ENCODE assay signal across 8 mouse cellular contexts in genomic region chr4:154012132-154012882, GRCm38 (mm10). TPM values are rescaled to one million over a fixed set of nuclear protein-coding genes. Genes with fewer than 3 reads are reported as not detected.
DNase-seq lines count a peak whose midpoint lies in the region; ATAC-seq and TF ChIP-seq lines count a peak whose summit lies in the region.

No protein-coding gene starts in this region.

- H3K9ac ChIP-seq in lung, embryonic 16.5 days (ENCODE audit: low read length): peak overlapping the region; percentile 89
- H3K9ac ChIP-seq in heart, embryonic 11.5 days (ENCODE audit: low read depth, low read length): peak overlapping the region; percentile 93
- H3K9ac ChIP-seq in limb, embryonic 14.5 days (ENCODE audit: low read depth, low read length, severe bottlenecking): peak overlapping the region; percentile 93
- peak overlapping the region; percentile 82 for H3K9ac ChIP-seq in neural tube, embryonic 14.5 days (replicated peaks; ENCODE audit: low read depth, low read length)

- H3K27me3 ChIP-seq in lung, embryonic 16.5 days (ENCODE audit: control insufficient read depth, insufficient read depth, low read depth, low read length): no peaks in the 10 kb centered on the region
- H3K27me3 ChIP-seq in heart, embryonic 11.5 days (ENCODE audit: control insufficient read depth, insufficient read depth, low read length): no peaks in the 10 kb centered on the region
- H3K27me3 ChIP-seq in limb, embryonic 14.5 days (ENCODE audit: control insufficient read depth, insufficient read depth, low read length): no peaks in the 10 kb centered on the region
- no peaks in the 10 kb centered on the region for H3K27me3 ChIP-seq in neural tube, embryonic 14.5 days (ENCODE audit: control insufficient read depth, insufficient read depth, low read length)

- H3K4me3 ChIP-seq in lung, embryonic 16.5 days (ENCODE audit: low read length): peak overlapping the region; percentile 79
- peak overlapping the region; percentile 100 for H3K4me3 ChIP-seq in heart, embryonic 11.5 days (ENCODE audit: low read depth, low read length)
- H3K4me3 ChIP-seq in limb, embryonic 14.5 days (replicated peaks; ENCODE audit: low read length): peak overlapping the region; percentile 98
- H3K4me3 ChIP-seq in neural tube, embryonic 14.5 days (ENCODE audit: low read depth, low read length): peak overlapping the region; percentile 66

- WGBS in lung, embryonic 16.5 days: under 1% methylated on average over 50 of the region's 55 CpGs
- 2% methylated on average over 55 of the region's 55 CpGs for WGBS in heart, embryonic 11.5 days (ENCODE audit: insufficient replicate concordance)
- 3% methylated on average over 34 of the region's 55 CpGs for WGBS in limb, embryonic 14.5 days
- WGBS in neural tube, embryonic 14.5 days: 2% methylated on average over 51 of the region's 55 CpGs

- no peak for TF ChIP-seq POLR2A in limb, embryonic 14.5 days (IDR thresholded peaks at IDR 0.05; ENCODE audit: borderline replicate concordance, extremely low read depth, insufficient read depth, insufficient read length)

- peak overlapping the region; percentile 87 for H3K4me2 ChIP-seq in lung, embryonic 16.5 days (ENCODE audit: low read depth, low read length)
- H3K4me2 ChIP-seq in heart, embryonic 11.5 days: peak overlapping the region; percentile 89
- H3K4me2 ChIP-seq in limb, embryonic 14.5 days (replicated peaks; ENCODE audit: low read depth, low read length, severe bottlenecking): peak overlapping the region; percentile 95
- peak overlapping the region; percentile 99 for H3K4me2 ChIP-seq in neural tube, embryonic 14.5 days (ENCODE audit: low read depth, low read length)

- no peak overlapping the region for H3K27ac ChIP-seq in lung, embryonic 16.5 days (ENCODE audit: low read length)
- H3K27ac ChIP-seq in heart, embryonic 11.5 days (ENCODE audit: low read depth, low read length): peak overlapping the region; percentile 68
- H3K27ac ChIP-seq in limb, embryonic 14.5 days (replicated peaks; ENCODE audit: low read depth, low read length): peak overlapping the region; percentile 58; the same call in 1 of the 2 replicates
- H3K27ac ChIP-seq in neural tube, embryonic 14.5 days (ENCODE audit: low read depth, low read length): peak overlapping the region; percentile 44; the same call in 1 of the 2 replicates

- no peaks in the 10 kb centered on the region for H3K9me3 ChIP-seq in lung, embryonic 16.5 days (ENCODE audit: control insufficient read depth, low read length)
- no peaks in the 10 kb centered on the region for H3K9me3 ChIP-seq in heart, embryonic 11.5 days (replicated peaks; ENCODE audit: control insufficient read depth, low read length)
- H3K9me3 ChIP-seq in limb, embryonic 14.5 days (ENCODE audit: control insufficient read depth, low read length): no peaks in the 10 kb centered on the region
- H3K9me3 ChIP-seq in neural tube, embryonic 14.5 days (ENCODE audit: control insufficient read depth, low read length): no peaks in the 10 kb centered on the region

- H3K4me1 ChIP-seq in lung, embryonic 16.5 days (replicated peaks; ENCODE audit: control insufficient read depth, insufficient read depth, low read length): peaks cover 11% of the 10 kb centered on the region
- peaks cover 13% of the 10 kb centered on the region for H3K4me1 ChIP-seq in heart, embryonic 11.5 days (ENCODE audit: control insufficient read depth, insufficient read depth, low read length)
- peaks cover 8% of the 10 kb centered on the region for H3K4me1 ChIP-seq in limb, embryonic 14.5 days (ENCODE audit: control insufficient read depth, insufficient read depth, low read length)
- peaks cover 15% of the 10 kb centered on the region for H3K4me1 ChIP-seq in neural tube, embryonic 14.5 days (ENCODE audit: control insufficient read depth, insufficient read depth, low read length)

- ATAC-seq in lung, embryonic 16.5 days (ENCODE audit: low read depth): peak; percentile 11; the same call in 1 of the 2 replicates
- peak; percentile 41 for ATAC-seq in activated CD4-positive, CD25-positive, alpha-beta regulatory T cell, adult 4 months
- no peak for ATAC-seq in heart, embryonic 11.5 days (replicated peaks; ENCODE audit: insufficient number of reproducible peaks, low FRiP score, low TSS enrichment)
- ATAC-seq in limb, embryonic 14.5 days (ENCODE audit: low FRiP score, low read depth): no peak
- no peak for ATAC-seq in neural tube, embryonic 14.5 days (ENCODE audit: low read depth)
- no peak for ATAC-seq in frontal cortex, adult (ENCODE audit: low TSS enrichment)

- peaks cover 11% of the 10 kb centered on the region for H3K36me3 ChIP-seq in lung, embryonic 16.5 days (ENCODE audit: control insufficient read depth, insufficient read depth, low read length)
- peaks cover 15% of the 10 kb centered on the region for H3K36me3 ChIP-seq in heart, embryonic 11.5 days (ENCODE audit: control insufficient read depth, insufficient read depth, low read length)
- peaks cover 19% of the 10 kb centered on the region for H3K36me3 ChIP-seq in limb, embryonic 14.5 days (ENCODE audit: control insufficient read depth, insufficient read depth, low read length)
- H3K36me3 ChIP-seq in neural tube, embryonic 14.5 days (ENCODE audit: control insufficient read depth, insufficient read depth, low read length): peaks cover 17% of the 10 kb centered on the region

- DNase-seq in lung, postnatal 10 days: no peak
- no peak for DNase-seq in limb, embryonic 14.5 days (ENCODE audit: low spot score)
- no peak for DNase-seq in right cerebral cortex, postnatal 4 days

RNA-seq across cellular contexts. Expression of gene Lrrc47, which starts 0.8 kb away (rescaled TPM):
- polyA plus RNA-seq in lung, embryonic 16.5 days (2015; fragmentation: Nextera tagmentation; extraction: Ambion mirVana): 12.2 and 12.8 TPM in 2 replicates
- 1 to 10 TPM; 4.7 to 5.2 TPM for polyA plus RNA-seq in activated CD4-positive, CD25-positive, alpha-beta regulatory T cell, adult 4 months (2017; shearing (Covaris generic))
- polyA plus RNA-seq in heart, embryonic 11.5 days (2014; fragmentation: Nextera tagmentation; extraction: Ambion mirVana): 13.4 and 14.7 TPM in 2 replicates
- 49.2 and 59.0 TPM in 2 replicates for polyA plus RNA-seq in limb, embryonic 14.5 days (2012; rRNA removed)
- 11.8 and 12.3 TPM in 2 replicates for polyA plus RNA-seq in limb, embryonic 14.5 days (2014; fragmentation: Nextera tagmentation; extraction: Ambion mirVana)
- 10.1 and 11.8 TPM in 2 replicates for polyA plus RNA-seq in neural tube, embryonic 14.5 days (2014; fragmentation: Nextera tagmentation; extraction: Ambion mirVana)

RNA-seq across cellular contexts. Expression of gene Smim1, which starts 13.7 kb away (rescaled TPM):
- 42.5 and 44.7 TPM in 2 replicates for polyA plus RNA-seq in lung, embryonic 16.5 days (2015; fragmentation: Nextera tagmentation; extraction: Ambion mirVana)
- 1 to 10 TPM in 1 of 2 experiments, not detected in 1; 1.0 TPM for polyA plus RNA-seq in activated CD4-positive, CD25-positive, alpha-beta regulatory T cell, adult 4 months (2017; shearing (Covaris generic))
- polyA plus RNA-seq in heart, embryonic 11.5 days (2014; fragmentation: Nextera tagmentation; extraction: Ambion mirVana): 95.7 and 104 TPM in 2 replicates
- polyA plus RNA-seq in limb, embryonic 14.5 days (2012; rRNA removed): 22.4 and 23.9 TPM in 2 replicates
- polyA plus RNA-seq in limb, embryonic 14.5 days (2014; fragmentation: Nextera tagmentation; extraction: Ambion mirVana): 20.6 and 20.7 TPM in 2 replicates
- polyA plus RNA-seq in neural tube, embryonic 14.5 days (2014; fragmentation: Nextera tagmentation; extraction: Ambion mirVana): 9.1 and 12.5 TPM in 2 replicates

RNA-seq across cellular contexts. Expression of gene Ccdc27, which starts 30.2 kb away (rescaled TPM):
- polyA plus RNA-seq in lung, embryonic 16.5 days (2015; fragmentation: Nextera tagmentation; extraction: Ambion mirVana): not detected in 2 replicates
- polyA plus RNA-seq in activated CD4-positive, CD25-positive, alpha-beta regulatory T cell, adult 4 months (2017; shearing (Covaris generic)): not detected
- not detected in 2 replicates for polyA plus RNA-seq in heart, embryonic 11.5 days (2014; fragmentation: Nextera tagmentation; extraction: Ambion mirVana)
- not detected in 2 replicates for polyA plus RNA-seq in limb, embryonic 14.5 days (2012; rRNA removed)
- polyA plus RNA-seq in limb, embryonic 14.5 days (2014; fragmentation: Nextera tagmentation; extraction: Ambion mirVana): 0.10 TPM in 1 of 2 replicates, not detected in the other
- polyA plus RNA-seq in neural tube, embryonic 14.5 days (2014; fragmentation: Nextera tagmentation; extraction: Ambion mirVana): not detected in 2 replicates

RNA-seq across cellular contexts. Expression of gene Cep104, which starts 37.3 kb away (rescaled TPM):
- polyA plus RNA-seq in lung, embryonic 16.5 days (2015; fragmentation: Nextera tagmentation; extraction: Ambion mirVana): 16.1 and 17.3 TPM in 2 replicates
- polyA plus RNA-seq in activated CD4-positive, CD25-positive, alpha-beta regulatory T cell, adult 4 months (2017; shearing (Covaris generic)): 1 to 10 TPM; 2.7 to 3.8 TPM
- polyA plus RNA-seq in heart, embryonic 11.5 days (2014; fragmentation: Nextera tagmentation; extraction: Ambion mirVana): 11.4 and 14.3 TPM in 2 replicates
- polyA plus RNA-seq in limb, embryonic 14.5 days (2012; rRNA removed): 13.3 and 14.0 TPM in 2 replicates
- 13.9 and 18.0 TPM in 2 replicates for polyA plus RNA-seq in limb, embryonic 14.5 days (2014; fragmentation: Nextera tagmentation; extraction: Ambion mirVana)
- 18.4 and 18.7 TPM in 2 replicates for polyA plus RNA-seq in neural tube, embryonic 14.5 days (2014; fragmentation: Nextera tagmentation; extraction: Ambion mirVana)

RNA-seq across cellular contexts. Expression of gene Dffb, which starts 37.4 kb away (rescaled TPM):
- 12.4 and 13.6 TPM in 2 replicates for polyA plus RNA-seq in lung, embryonic 16.5 days (2015; fragmentation: Nextera tagmentation; extraction: Ambion mirVana)
- polyA plus RNA-seq in activated CD4-positive, CD25-positive, alpha-beta regulatory T cell, adult 4 months (2017; shearing (Covaris generic)): 10 to 100 TPM in 1 of 2 experiments, 1 to 10 TPM in 1; 9.5 to 16.9 TPM
- polyA plus RNA-seq in heart, embryonic 11.5 days (2014; fragmentation: Nextera tagmentation; extraction: Ambion mirVana): 4.9 and 7.5 TPM in 2 replicates
- 28.8 and 39.6 TPM in 2 replicates for polyA plus RNA-seq in limb, embryonic 14.5 days (2012; rRNA removed)
- polyA plus RNA-seq in limb, embryonic 14.5 days (2014; fragmentation: Nextera tagmentation; extraction: Ambion mirVana): 10.5 and 12.0 TPM in 2 replicates
- 11.7 and 12.5 TPM in 2 replicates for polyA plus RNA-seq in neural tube, embryonic 14.5 days (2014; fragmentation: Nextera tagmentation; extraction: Ambion mirVana)

Comparison
In these comparisons a context has a peak if more than half of its experiments do, and no peak if none do; other contexts are left out.
1. ATAC-seq: peak in lung, embryonic 16.5 days (single experiment) and activated CD4-positive, CD25-positive, alpha-beta regulatory T cell, adult 4 months (single experiment); none in heart, embryonic 11.5 days (single experiment), limb, embryonic 14.5 days (single experiment), neural tube, embryonic 14.5 days (single experiment) and frontal cortex, adult (single experiment).
2. Peak in every context shown above with its lines, with median percentiles within 50 percentile points of each other: H3K4me2 ChIP-seq, H3K4me3 ChIP-seq and H3K9ac ChIP-seq.